Mouse (Mus musculus): ENCODE measurements around the gene Anp32e. TPM values are rescaled to one million over a fixed set of nuclear protein-coding genes. Genes with fewer than 3 reads are reported as not detected.
"Not testable (repeated sequence)": the region's sequence is repeated elsewhere in the genome, so short reads cannot be mapped to it uniquely, and the experiment has no call there.

The Anp32e gene
- polyA plus RNA-seq, 1 experiment: 275 TPM

- 91% methylated on average over 8 of the region's 8 CpGs for WGBS
- TF ChIP-seq CTCF (IDR thresholded peaks at IDR 0.05; ENCODE audit: control insufficient read depth, insufficient read depth, low read length) (no peak), POLR2A (IDR thresholded peaks at IDR 0.05; ENCODE audit: borderline replicate concordance, control insufficient read depth, low read depth, low read length) (no peak)
- Histone ChIP-seq H3K4me3 (replicated peaks; ENCODE audit: control insufficient read depth, low read depth, low read length) (no peak overlapping the region), H3K4me1 (ENCODE audit: control insufficient read depth, insufficient read depth, low read length) (no peaks in the 10 kb centered on the region), H3K27ac (ENCODE audit: control insufficient read depth, insufficient read depth, low read depth, low read length, poor library complexity) (no peak overlapping the region)
Measured at GRCm38 (mm10) chr3:95944742-95945141, 15.7 kb downstream of the Anp32e start.

- Histone ChIP-seq H3K4me3 (replicated peaks; ENCODE audit: control insufficient read depth, low read depth, low read length) (no peak overlapping the region), H3K27ac (ENCODE audit: control insufficient read depth, insufficient read depth, low read depth, low read length, poor library complexity) (no peak overlapping the region), H3K4me1 (ENCODE audit: control insufficient read depth, insufficient read depth, low read length) (no peaks in the 10 kb centered on the region)
- TF ChIP-seq CTCF (IDR thresholded peaks at IDR 0.05; ENCODE audit: control insufficient read depth, insufficient read depth, low read length): no peak
- no peak for TF ChIP-seq POLR2A (IDR thresholded peaks at IDR 0.05; ENCODE audit: borderline replicate concordance, control insufficient read depth, low read depth, low read length)
- WGBS: 92% methylated on average over 14 of the region's 14 CpGs
Measured at GRCm38 (mm10) chr3:95945731-95946240, 16.7 kb downstream of the Anp32e start.

- H3K4me3 ChIP-seq (replicated peaks; ENCODE audit: control insufficient read depth, low read depth, low read length): no peak overlapping the region
- H3K4me1 ChIP-seq (ENCODE audit: control insufficient read depth, insufficient read depth, low read length): no peaks in the 10 kb centered on the region
- WGBS: 88% methylated on average over 5 of the region's 5 CpGs
- no peak for TF ChIP-seq POLR2A (IDR thresholded peaks at IDR 0.05; ENCODE audit: borderline replicate concordance, control insufficient read depth, low read depth, low read length)
- no peak for TF ChIP-seq CTCF (IDR thresholded peaks at IDR 0.05; ENCODE audit: control insufficient read depth, insufficient read depth, low read length)
- H3K27ac ChIP-seq (ENCODE audit: control insufficient read depth, insufficient read depth, low read depth, low read length, poor library complexity): no peak overlapping the region
Measured at GRCm38 (mm10) chr3:95948325-95948724, 19.3 kb downstream of the Anp32e start.

- Histone ChIP-seq H3K27ac (ENCODE audit: control insufficient read depth, insufficient read depth, low read depth, low read length, poor library complexity) (peak overlapping the region; percentile 97), H3K4me3 (replicated peaks; ENCODE audit: control insufficient read depth, low read depth, low read length) (peak overlapping the region; percentile 93), H3K4me1 (ENCODE audit: control insufficient read depth, insufficient read depth, low read length) (no peaks in the 10 kb centered on the region; the same call in 1 of the 2 replicates)
- WGBS: under 1% methylated on average over 49 of the region's 49 CpGs
- TF ChIP-seq CTCF (IDR thresholded peaks at IDR 0.05; ENCODE audit: control insufficient read depth, insufficient read depth, low read length) (no peak), POLR2A (IDR thresholded peaks at IDR 0.05; ENCODE audit: borderline replicate concordance, control insufficient read depth, low read depth, low read length) (peak; percentile 78)
Measured at GRCm38 (mm10) chr3:95950763-95951551, 21.9 kb downstream of the Anp32e start.

- H3K4me1 ChIP-seq (ENCODE audit: control insufficient read depth, insufficient read depth, low read length): not testable (repeated sequence)
- WGBS: 54% methylated on average over 12 of the region's 12 CpGs
- peak overlapping the region; percentile 93 for H3K4me3 ChIP-seq (replicated peaks; ENCODE audit: control insufficient read depth, low read depth, low read length)
- peak overlapping the region; percentile 97 for H3K27ac ChIP-seq (ENCODE audit: control insufficient read depth, insufficient read depth, low read depth, low read length, poor library complexity)
Measured at GRCm38 (mm10) chr3:95951566-95951965, 22.5 kb downstream of the Anp32e start.

GRCm38 (mm10) chr3:95953023-95953422 is 24.0 kb downstream of the Anp32e start:
- no peak for TF ChIP-seq CTCF (IDR thresholded peaks at IDR 0.05; ENCODE audit: control insufficient read depth, insufficient read depth, low read length)
- no peak for TF ChIP-seq POLR2A (IDR thresholded peaks at IDR 0.05; ENCODE audit: borderline replicate concordance, control insufficient read depth, low read depth, low read length)
- no peaks in the 10 kb centered on the region; the same call in 1 of the 2 replicates for H3K4me1 ChIP-seq (ENCODE audit: control insufficient read depth, insufficient read depth, low read length)
- H3K4me3 ChIP-seq (replicated peaks; ENCODE audit: control insufficient read depth, low read depth, low read length): no peak overlapping the region
- no peak overlapping the region for H3K27ac ChIP-seq (ENCODE audit: control insufficient read depth, insufficient read depth, low read depth, low read length, poor library complexity)

GRCm38 (mm10) chr3:95953522-95953921 is 24.5 kb downstream of the Anp32e start:
- H3K4me1 ChIP-seq (ENCODE audit: control insufficient read depth, insufficient read depth, low read length): no peaks in the 10 kb centered on the region; the same call in 1 of the 2 replicates
- TF ChIP-seq POLR2A (IDR thresholded peaks at IDR 0.05; ENCODE audit: borderline replicate concordance, control insufficient read depth, low read depth, low read length) (no peak), CTCF (IDR thresholded peaks at IDR 0.05; ENCODE audit: control insufficient read depth, insufficient read depth, low read length) (no peak)
- no peak overlapping the region for H3K27ac ChIP-seq (ENCODE audit: control insufficient read depth, insufficient read depth, low read depth, low read length, poor library complexity)
- 43% methylated on average over 3 of the region's 3 CpGs for WGBS
- H3K4me3 ChIP-seq (replicated peaks; ENCODE audit: control insufficient read depth, low read depth, low read length): no peak overlapping the region

- not testable (repeated sequence) for H3K4me3 ChIP-seq (replicated peaks; ENCODE audit: control insufficient read depth, low read depth, low read length); H3K27ac ChIP-seq (ENCODE audit: control insufficient read depth, insufficient read depth, low read depth, low read length, poor library complexity); H3K4me1 ChIP-seq (ENCODE audit: control insufficient read depth, insufficient read depth, low read length)
- WGBS: 86% methylated on average over 12 of the region's 12 CpGs
Measured at GRCm38 (mm10) chr3:95954648-95955173, 25.7 kb downstream of the Anp32e start.
